Mouse (Mus musculus) ES-Bruce4 (cell line): ENCODE measurements around the gene Mymk. TPM values are rescaled to one million over a fixed set of nuclear protein-coding genes. Genes with fewer than 3 reads are reported as not detected.

Experiments used
- H3K27ac ChIP-seq: 2 replicates; pipeline ENCODE4 v1.5.1; 2012; ENCODE audit warnings: low read length, inconsistent platforms; ENCODE audit not compliant: insufficient read depth
- H3K27me3 ChIP-seq: 2 replicates; pipeline ENCODE4 v1.6.1; 2012; ENCODE audit warnings: mild to moderate bottlenecking, low read length, inconsistent platforms; ENCODE audit not compliant: control insufficient read depth, poor library complexity, insufficient read depth, severe bottlenecking
- H3K36me3 ChIP-seq: 2 replicates; pipeline ENCODE4 v1.6.1; 2012; ENCODE audit warnings: inconsistent platforms, mild to moderate bottlenecking, low read length, moderate library complexity; ENCODE audit not compliant: control insufficient read depth, poor library complexity, insufficient read depth, severe bottlenecking
- H3K4me1 ChIP-seq: one replicate; pipeline ENCODE4 v1.8.1; 2011; ENCODE audit warnings: low read length; ENCODE audit not compliant: control insufficient read depth, insufficient read depth
- H3K4me3 ChIP-seq: 2 replicates; pipeline ENCODE4 v1.5.1; 2011; ENCODE audit warnings: low read depth, mild to moderate bottlenecking, low read length
- H3K9ac ChIP-seq: 2 replicates; pipeline ENCODE4 v1.6.1; 2012; ENCODE audit warnings: low read depth, mild to moderate bottlenecking, inconsistent platforms; ENCODE audit not compliant: poor library complexity, severe bottlenecking
- H3K9me3 ChIP-seq: replicated peaks from 2 replicates; pipeline ENCODE4 v1.6.1; 2012; ENCODE audit warnings: mild to moderate bottlenecking, low read length, inconsistent platforms; ENCODE audit not compliant: control insufficient read depth, poor library complexity, insufficient read depth, severe bottlenecking
- CTCF ChIP-seq: IDR thresholded peaks from one replicate; pipeline ENCODE4 v1.8.1; 2011; ENCODE audit warnings: low read depth, low read length
- EP300 ChIP-seq: IDR thresholded peaks from 2 replicates; pipeline ENCODE4 v1.6.1; 2011; ENCODE audit warnings: low read depth, low read length; ENCODE audit not compliant: insufficient read depth
- POLR2A ChIP-seq: IDR thresholded peaks from one replicate; pipeline ENCODE4 v1.8.1; 2011; ENCODE audit warnings: low read length; ENCODE audit not compliant: insufficient read depth
- polyA plus RNA-seq: library from polyadenylated mRNA; stranded (reverse); fragments of >200 nt; gene quantifications from 2 replicates; pipeline ENCODE4 v1.2.4, GENCODE M21; 2011; ENCODE audit warnings: low read depth; ENCODE audit not compliant: missing spikeins, insufficient read depth, insufficient read length

Mymk gene
- polyA plus RNA-seq, 1 experiment: not detected

- H3K27me3 ChIP-seq: no peaks in the 10 kb centered on the region
- no peak overlapping the region for H3K27ac ChIP-seq
- H3K4me3 ChIP-seq: no peak overlapping the region
- no peaks in the 10 kb centered on the region for H3K9me3 ChIP-seq
- H3K9ac ChIP-seq: no peak overlapping the region
- H3K4me1 ChIP-seq: no peaks in the 10 kb centered on the region
- no peaks in the 10 kb centered on the region for H3K36me3 ChIP-seq
- no peak for TF ChIP-seq POLR2A
- TF ChIP-seq EP300: no peak
Observed at GRCm38 (mm10) chr2:27109052-27109451, 37.1 kb upstream of the Mymk start.

- TF ChIP-seq POLR2A: no peak
- TF ChIP-seq CTCF: no peak
- TF ChIP-seq EP300: no peak
- H3K9me3 ChIP-seq: no peaks in the 10 kb centered on the region
- H3K27ac ChIP-seq: no peak overlapping the region
- no peak overlapping the region for H3K9ac ChIP-seq
- no peak overlapping the region for H3K4me3 ChIP-seq
- no peaks in the 10 kb centered on the region for H3K4me1 ChIP-seq
- H3K36me3 ChIP-seq: no peaks in the 10 kb centered on the region
- no peaks in the 10 kb centered on the region for H3K27me3 ChIP-seq
Observed at GRCm38 (mm10) chr2:27108144-27108543, 36.2 kb upstream of the Mymk start.

- no peak overlapping the region for H3K27ac ChIP-seq
Observed at GRCm38 (mm10) chr2:27106816-27107215, 34.8 kb upstream of the Mymk start.

GRCm38 (mm10) chr2:27103554-27103953, 31.6 kb upstream of the Mymk start:
- H3K27me3 ChIP-seq: no peaks in the 10 kb centered on the region
- no peak for TF ChIP-seq POLR2A
- no peak for TF ChIP-seq EP300
- no peaks in the 10 kb centered on the region for H3K4me1 ChIP-seq
- H3K4me3 ChIP-seq: no peak overlapping the region
- H3K27ac ChIP-seq: no peak overlapping the region
- H3K9me3 ChIP-seq: no peaks in the 10 kb centered on the region
- no peak overlapping the region for H3K9ac ChIP-seq
- no peaks in the 10 kb centered on the region for H3K36me3 ChIP-seq

More at GRCm38 (mm10) chr2:27106816-27107215, 34.8 kb upstream of the Mymk start:
- H3K36me3 ChIP-seq: no peaks in the 10 kb centered on the region
- H3K4me1 ChIP-seq: no peaks in the 10 kb centered on the region
- no peak overlapping the region for H3K9ac ChIP-seq
- TF ChIP-seq EP300 (no peak), CTCF (no peak), POLR2A (no peak)
- H3K9me3 ChIP-seq: no peaks in the 10 kb centered on the region
- H3K27me3 ChIP-seq: no peaks in the 10 kb centered on the region
- H3K4me3 ChIP-seq: no peak overlapping the region

- H3K4me1 ChIP-seq: no peaks in the 10 kb centered on the region
- no peak overlapping the region for H3K9ac ChIP-seq
- no peaks in the 10 kb centered on the region for H3K27me3 ChIP-seq
- no peak for TF ChIP-seq EP300
- TF ChIP-seq CTCF: no peak
- TF ChIP-seq POLR2A: no peak
- no peak overlapping the region for H3K27ac ChIP-seq
- no peak overlapping the region for H3K4me3 ChIP-seq
- 0 out of 2 replicates have a peak, but pooled peaks cover 2% of the 10 kb centered on the region for H3K9me3 ChIP-seq
- H3K36me3 ChIP-seq: no peaks in the 10 kb centered on the region
Observed at GRCm38 (mm10) chr2:27097776-27098175, 25.8 kb upstream of the Mymk start.

- H3K9me3 ChIP-seq: 0 out of 2 replicates have a peak, but pooled peaks cover 5% of the 10 kb centered on the region
- no peak overlapping the region for H3K27ac ChIP-seq
- H3K4me1 ChIP-seq: no peaks in the 10 kb centered on the region
- no peaks in the 10 kb centered on the region for H3K27me3 ChIP-seq
- H3K9ac ChIP-seq: no peak overlapping the region
- H3K4me3 ChIP-seq: no peak overlapping the region
- no peaks in the 10 kb centered on the region for H3K36me3 ChIP-seq
- TF ChIP-seq POLR2A (no peak), CTCF (no peak), EP300 (no peak)
Observed at GRCm38 (mm10) chr2:27097241-27097656, 25.3 kb upstream of the Mymk start.
